Mouse (Mus musculus): ENCODE measurements around the gene Col6a1.
"Not testable (repeated sequence)": the region's sequence is repeated elsewhere in the genome, so short reads cannot be mapped to it uniquely, and the experiment has no call there.

DNA sequence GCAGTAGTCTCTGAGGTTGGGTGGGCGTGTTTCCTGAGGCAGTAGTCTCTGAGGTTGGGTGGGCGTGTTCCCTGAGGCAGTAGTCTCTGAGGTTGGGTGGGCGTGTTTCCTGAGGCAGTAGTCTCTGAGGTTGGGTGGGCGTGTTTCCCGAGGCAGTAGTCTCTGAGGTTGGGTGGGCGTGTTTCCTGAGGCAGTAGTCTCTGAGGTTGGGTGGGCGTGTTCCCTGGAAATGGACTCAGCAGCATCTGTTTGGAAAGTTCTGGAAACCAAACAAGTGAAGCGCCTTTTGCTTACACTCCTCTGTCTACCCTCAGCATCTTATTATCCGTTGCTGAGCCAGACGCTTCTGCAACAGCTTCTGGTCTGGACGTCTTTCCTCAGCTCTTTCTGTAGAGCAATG is 18.3 kb upstream of the Col6a1 start:
- not testable (repeated sequence) for TF ChIP-seq HCFC1 (IDR thresholded peaks at IDR 0.05; ENCODE audit: borderline replicate concordance, insufficient read depth, low read length); MAFK (IDR thresholded peaks at IDR 0.05; ENCODE audit: insufficient read depth, low read depth, low read length); ZNF384 (IDR thresholded peaks at IDR 0.05; ENCODE audit: low read depth, low read length); ZC3H11A (IDR thresholded peaks at IDR 0.05; ENCODE audit: borderline replicate concordance, low read depth, low read length); CHD2 (IDR thresholded peaks at IDR 0.05; ENCODE audit: low read depth, low read length)
